Mouse (Mus musculus): ENCODE results near the gene Crlf3. TPM values are rescaled to one million over a fixed set of nuclear protein-coding genes. Genes with fewer than 3 reads are reported as not detected.
"Not testable (repeated sequence)": the region's sequence is repeated elsewhere in the genome, so short reads cannot be mapped to it uniquely, and the experiment has no call there.

The Crlf3 gene
- polyA plus RNA-seq, 1 experiment from 2014 or later: 28.7 TPM

- H3K4me2 ChIP-seq (ENCODE audit: low read depth, low read length): no peak overlapping the region
- no peak for ATAC-seq (ENCODE audit: insufficient read depth, low FRiP score)
- no peaks in the 10 kb centered on the region for H3K27me3 ChIP-seq (ENCODE audit: control insufficient read depth, insufficient read depth, low read length)
- H3K9ac ChIP-seq (ENCODE audit: low read length): no peak overlapping the region
- H3K4me3 ChIP-seq (replicated peaks; ENCODE audit: low read length): no peak overlapping the region
- H3K27ac ChIP-seq (ENCODE audit: low read length): no peak overlapping the region
- 83% methylated on average over 3 of the region's 3 CpGs for WGBS
- H3K36me3 ChIP-seq (ENCODE audit: control insufficient read depth, insufficient read depth, low read length): no peaks in the 10 kb centered on the region
- H3K4me1 ChIP-seq (ENCODE audit: control insufficient read depth, insufficient read depth, low read length): 0 out of 2 replicates have a peak, but pooled peaks cover 3% of the 10 kb centered on the region
- H3K9me3 ChIP-seq (replicated peaks; ENCODE audit: control insufficient read depth, low read length): no peaks in the 10 kb centered on the region
These were observed 8.4 kb downstream of the Crlf3 start for GRCm38 (mm10) chr11:80072365-80072764.

- no peaks in the 10 kb centered on the region for H3K27me3 ChIP-seq (ENCODE audit: control insufficient read depth, insufficient read depth, low read length)
- H3K4me3 ChIP-seq (replicated peaks; ENCODE audit: low read length): no peak overlapping the region
- no peak overlapping the region for H3K9ac ChIP-seq (ENCODE audit: low read length)
- H3K27ac ChIP-seq (ENCODE audit: low read length): no peak overlapping the region
- no peak for ATAC-seq (ENCODE audit: insufficient read depth, low FRiP score)
- no peaks in the 10 kb centered on the region for H3K36me3 ChIP-seq (ENCODE audit: control insufficient read depth, insufficient read depth, low read length)
- 94% methylated on average over 2 of the region's 2 CpGs for WGBS
- no peaks in the 10 kb centered on the region for H3K9me3 ChIP-seq (replicated peaks; ENCODE audit: control insufficient read depth, low read length)
- no peak overlapping the region for H3K4me2 ChIP-seq (ENCODE audit: low read depth, low read length)
- H3K4me1 ChIP-seq (ENCODE audit: control insufficient read depth, insufficient read depth, low read length): 0 out of 2 replicates have a peak, but pooled peaks cover 3% of the 10 kb centered on the region
These were observed 9.8 kb downstream of the Crlf3 start for GRCm38 (mm10) chr11:80071039-80071438.

- no peaks in the 10 kb centered on the region for H3K27me3 ChIP-seq (ENCODE audit: control insufficient read depth, insufficient read depth, low read length)
- H3K9ac ChIP-seq (ENCODE audit: low read length): no peak overlapping the region
- 0 out of 2 replicates have a peak, but pooled peaks cover 3% of the 10 kb centered on the region for H3K4me1 ChIP-seq (ENCODE audit: control insufficient read depth, insufficient read depth, low read length)
- ATAC-seq (ENCODE audit: insufficient read depth, low FRiP score): no peak
- H3K27ac ChIP-seq (ENCODE audit: low read length): no peak overlapping the region
- WGBS: 83% methylated on average over 3 of the region's 3 CpGs
- no peak overlapping the region for H3K4me3 ChIP-seq (replicated peaks; ENCODE audit: low read length)
- H3K36me3 ChIP-seq (ENCODE audit: control insufficient read depth, insufficient read depth, low read length): no peaks in the 10 kb centered on the region
- no peak overlapping the region for H3K4me2 ChIP-seq (ENCODE audit: low read depth, low read length)
- H3K9me3 ChIP-seq (replicated peaks; ENCODE audit: control insufficient read depth, low read length): no peaks in the 10 kb centered on the region
These were observed 11.0 kb downstream of the Crlf3 start for GRCm38 (mm10) chr11:80069815-80070214.

GRCm38 (mm10) chr11:80067558-80067957 lies 13.2 kb downstream of the Crlf3 start:
- Histone ChIP-seq H3K4me1 (ENCODE audit: control insufficient read depth, insufficient read depth, low read length) (0 out of 2 replicates have a peak, but pooled peaks cover 3% of the 10 kb centered on the region), H3K27me3 (ENCODE audit: control insufficient read depth, insufficient read depth, low read length) (no peaks in the 10 kb centered on the region), H3K27ac (ENCODE audit: low read length) (no peak overlapping the region), H3K9me3 (replicated peaks; ENCODE audit: control insufficient read depth, low read length) (no peaks in the 10 kb centered on the region), H3K4me3 (replicated peaks; ENCODE audit: low read length) (no peak overlapping the region), H3K36me3 (ENCODE audit: control insufficient read depth, insufficient read depth, low read length) (no peaks in the 10 kb centered on the region), H3K4me2 (ENCODE audit: low read depth, low read length) (no peak overlapping the region), H3K9ac (ENCODE audit: low read length) (no peak overlapping the region)
- no peak for ATAC-seq (ENCODE audit: insufficient read depth, low FRiP score)
- WGBS: 81% methylated on average over 5 of the region's 5 CpGs

GRCm38 (mm10) chr11:80066373-80066772 lies 14.4 kb downstream of the Crlf3 start:
- not testable (repeated sequence) for H3K4me1 ChIP-seq (ENCODE audit: control insufficient read depth, insufficient read depth, low read length); H3K9me3 ChIP-seq (replicated peaks; ENCODE audit: control insufficient read depth, low read length); ATAC-seq (ENCODE audit: insufficient read depth, low FRiP score); H3K9ac ChIP-seq (ENCODE audit: low read length); H3K36me3 ChIP-seq (ENCODE audit: control insufficient read depth, insufficient read depth, low read length); H3K27me3 ChIP-seq (ENCODE audit: control insufficient read depth, insufficient read depth, low read length); H3K4me2 ChIP-seq (ENCODE audit: low read depth, low read length); H3K27ac ChIP-seq (ENCODE audit: low read length); H3K4me3 ChIP-seq (replicated peaks; ENCODE audit: low read length)
- 79% methylated on average over 4 of the region's 4 CpGs for WGBS

- Histone ChIP-seq H3K36me3 (ENCODE audit: control insufficient read depth, insufficient read depth, low read length) (0 out of 2 replicates have a peak, but pooled peaks cover 7% of the 10 kb centered on the region), H3K4me3 (replicated peaks; ENCODE audit: low read length) (no peak overlapping the region), H3K4me2 (ENCODE audit: low read depth, low read length) (no peak overlapping the region), H3K4me1 (ENCODE audit: control insufficient read depth, insufficient read depth, low read length) (no peaks in the 10 kb centered on the region), H3K9me3 (replicated peaks; ENCODE audit: control insufficient read depth, low read length) (no peaks in the 10 kb centered on the region), H3K9ac (ENCODE audit: low read length) (no peak overlapping the region), H3K27me3 (ENCODE audit: control insufficient read depth, insufficient read depth, low read length) (no peaks in the 10 kb centered on the region), H3K27ac (ENCODE audit: low read length) (0 out of 2 replicates have a peak overlapping the region, but pooled peaks have one; percentile 9)
- ATAC-seq (ENCODE audit: insufficient read depth, low FRiP score): peak; percentile 68
- 53% methylated on average over 4 of the region's 4 CpGs for WGBS
These were observed 18.6 kb downstream of the Crlf3 start for GRCm38 (mm10) chr11:80062159-80062558.

- H3K9ac ChIP-seq (ENCODE audit: low read length): no peak overlapping the region
- H3K4me3 ChIP-seq (replicated peaks; ENCODE audit: low read length): no peak overlapping the region
- no peak for ATAC-seq (ENCODE audit: insufficient read depth, low FRiP score)
- no peak overlapping the region for H3K27ac ChIP-seq (ENCODE audit: low read length)
- H3K27me3 ChIP-seq (ENCODE audit: control insufficient read depth, insufficient read depth, low read length): no peaks in the 10 kb centered on the region
- H3K4me1 ChIP-seq (ENCODE audit: control insufficient read depth, insufficient read depth, low read length): no peaks in the 10 kb centered on the region
- 87% methylated on average over 9 of the region's 9 CpGs for WGBS
- H3K4me2 ChIP-seq (ENCODE audit: low read depth, low read length): no peak overlapping the region
- H3K9me3 ChIP-seq (replicated peaks; ENCODE audit: control insufficient read depth, low read length): no peaks in the 10 kb centered on the region
- H3K36me3 ChIP-seq (ENCODE audit: control insufficient read depth, insufficient read depth, low read length): 0 out of 2 replicates have a peak, but pooled peaks cover 6% of the 10 kb centered on the region
These were observed 24.6 kb downstream of the Crlf3 start for GRCm38 (mm10) chr11:80056141-80056540.

GRCm38 (mm10) chr11:80054659-80055058 lies 26.1 kb downstream of the Crlf3 start:
- H3K4me2 ChIP-seq (ENCODE audit: low read depth, low read length): no peak overlapping the region

GRCm38 (mm10) chr11:80053171-80053570 lies 27.6 kb downstream of the Crlf3 start:
- no peak overlapping the region for H3K27ac ChIP-seq (ENCODE audit: low read length)
- no peaks in the 10 kb centered on the region for H3K4me1 ChIP-seq (ENCODE audit: control insufficient read depth, insufficient read depth, low read length)
- WGBS: 91% methylated on average over 5 of the region's 5 CpGs
- H3K27me3 ChIP-seq (ENCODE audit: control insufficient read depth, insufficient read depth, low read length): no peaks in the 10 kb centered on the region
- H3K36me3 ChIP-seq (ENCODE audit: control insufficient read depth, insufficient read depth, low read length): 0 out of 2 replicates have a peak, but pooled peaks cover 12% of the 10 kb centered on the region
- H3K9me3 ChIP-seq (replicated peaks; ENCODE audit: control insufficient read depth, low read length): no peaks in the 10 kb centered on the region
- ATAC-seq (ENCODE audit: insufficient read depth, low FRiP score): no peak
- no peak overlapping the region for H3K4me2 ChIP-seq (ENCODE audit: low read depth, low read length)
- no peak overlapping the region for H3K9ac ChIP-seq (ENCODE audit: low read length)
- no peak overlapping the region for H3K4me3 ChIP-seq (replicated peaks; ENCODE audit: low read length)

More at GRCm38 (mm10) chr11:80054659-80055058, 26.1 kb downstream of the Crlf3 start:
- no peak overlapping the region for H3K9ac ChIP-seq (ENCODE audit: low read length)
- ATAC-seq (ENCODE audit: insufficient read depth, low FRiP score): no peak
- 0 out of 2 replicates have a peak, but pooled peaks cover 4% of the 10 kb centered on the region for H3K36me3 ChIP-seq (ENCODE audit: control insufficient read depth, insufficient read depth, low read length)
- H3K27me3 ChIP-seq (ENCODE audit: control insufficient read depth, insufficient read depth, low read length): no peaks in the 10 kb centered on the region
- H3K4me1 ChIP-seq (ENCODE audit: control insufficient read depth, insufficient read depth, low read length): no peaks in the 10 kb centered on the region
- H3K4me3 ChIP-seq (replicated peaks; ENCODE audit: low read length): no peak overlapping the region
- 41% methylated on average over 4 of the region's 4 CpGs for WGBS
- H3K27ac ChIP-seq (ENCODE audit: low read length): no peak overlapping the region
- no peaks in the 10 kb centered on the region for H3K9me3 ChIP-seq (replicated peaks; ENCODE audit: control insufficient read depth, low read length)
